Comparison of ENCODE assay signal across 9 mouse cellular contexts in genomic region chr11:96790681-96791080, GRCm38 (mm10). TPM values are rescaled to one million over a fixed set of nuclear protein-coding genes. Genes with fewer than 3 reads are reported as not detected.
DNase-seq lines count a peak whose midpoint lies in the region; ATAC-seq and TF ChIP-seq lines count a peak whose summit lies in the region.
"Had no signal": no experiment of that assay in that cellular context is flagged by ENCODE, and none has a peak within 500 bp of the region (broad histone marks: within the 10 kb centered on the region; RNA-seq: fewer than 3 reads in every experiment).

No protein-coding gene starts in this region.

- TF ChIP-seq CTCF in lung, adult 2 months (IDR thresholded peaks at IDR 0.05; ENCODE audit: insufficient read depth, low read length), result no peak

- peaks cover 1% of the 10 kb centered on the region; the same call in 1 of the 2 replicates for H3K36me3 ChIP-seq in lung, embryonic 16.5 days (ENCODE audit: control insufficient read depth, insufficient read depth, low read length)
- H3K36me3 ChIP-seq in embryonic facial prominence, embryonic 15.5 days, result peaks cover 4% of the 10 kb centered on the region
- peaks cover 2% of the 10 kb centered on the region; the same call in 1 of the 2 replicates for H3K36me3 ChIP-seq in limb, embryonic 11.5 days (ENCODE audit: control insufficient read depth, insufficient read depth, low read length)
- H3K36me3 ChIP-seq in neural tube, embryonic 14.5 days (ENCODE audit: control insufficient read depth, insufficient read depth, low read length), result 0 out of 2 replicates have a peak, but pooled peaks cover 7% of the 10 kb centered on the region

- 6% methylated on average over 1 of the region's 1 CpGs for WGBS in lung, embryonic 16.5 days
- 14% methylated on average over 1 of the region's 1 CpGs for WGBS in lung, adult 2 months
- 4% methylated on average over 1 of the region's 1 CpGs for WGBS in embryonic facial prominence, embryonic 15.5 days
- 23% methylated on average over 1 of the region's 1 CpGs for WGBS in limb, embryonic 11.5 days
- 16% methylated on average over 1 of the region's 1 CpGs for WGBS in neural tube, embryonic 14.5 days

- no peak for TF ChIP-seq POLR2A in lung, adult 2 months (IDR thresholded peaks at IDR 0.05; ENCODE audit: borderline replicate concordance, extremely low read depth, low read depth, low read length)

- no peak overlapping the region for H3K27ac ChIP-seq in lung, embryonic 16.5 days (ENCODE audit: low read length)
- H3K27ac ChIP-seq in embryonic facial prominence, embryonic 15.5 days (replicated peaks), result no peak overlapping the region
- no peak overlapping the region for H3K27ac ChIP-seq in limb, embryonic 11.5 days (replicated peaks; ENCODE audit: low read depth, low read length)
- H3K27ac ChIP-seq in neural tube, embryonic 14.5 days (ENCODE audit: low read depth, low read length), result no peak overlapping the region

- no peak for DNase-seq in lung, adult 2 months
- DNase-seq in limb, embryonic 11.5 days (ENCODE audit: low spot score), result no peak
- no peak for DNase-seq in ovary, postnatal 10 days (ENCODE audit: low spot score)
- no peak for DNase-seq in spleen, adult 12 weeks (ENCODE audit: low spot score)
- no peak for DNase-seq in gastrocnemius, postnatal 25 days
- DNase-seq: layer of hippocampus, postnatal 36 days had no signal

- H3K4me1 ChIP-seq in lung, embryonic 16.5 days (replicated peaks; ENCODE audit: control insufficient read depth, insufficient read depth, low read length), result peaks cover 14% of the 10 kb centered on the region
- H3K4me1 ChIP-seq in lung, adult 2 months (ENCODE audit: control insufficient read depth, insufficient read depth, low read length), result peaks cover 9% of the 10 kb centered on the region
- H3K4me1 ChIP-seq in embryonic facial prominence, embryonic 15.5 days, result peaks cover 24% of the 10 kb centered on the region
- H3K4me1 ChIP-seq in limb, embryonic 11.5 days (ENCODE audit: control insufficient read depth, insufficient read depth, low read length), result peaks cover 6% of the 10 kb centered on the region
- H3K4me1 ChIP-seq in neural tube, embryonic 14.5 days (ENCODE audit: control insufficient read depth, insufficient read depth, low read length), result peaks cover 21% of the 10 kb centered on the region

- peak overlapping the region; percentile 88 for H3K4me2 ChIP-seq in lung, embryonic 16.5 days (ENCODE audit: low read depth, low read length)
- peak overlapping the region; percentile 74 for H3K4me2 ChIP-seq in embryonic facial prominence, embryonic 15.5 days (replicated peaks)
- H3K4me2 ChIP-seq in limb, embryonic 11.5 days (ENCODE audit: low read depth, severe bottlenecking), result peak overlapping the region; percentile 94
- peak overlapping the region; percentile 96 for H3K4me2 ChIP-seq in neural tube, embryonic 14.5 days (ENCODE audit: low read depth, low read length)

- H3K9me3 ChIP-seq in lung, embryonic 16.5 days (ENCODE audit: control insufficient read depth, low read length), result no peaks in the 10 kb centered on the region
- H3K9me3 ChIP-seq in embryonic facial prominence, embryonic 15.5 days (replicated peaks), result no peaks in the 10 kb centered on the region
- no peaks in the 10 kb centered on the region for H3K9me3 ChIP-seq in limb, embryonic 11.5 days (ENCODE audit: control insufficient read depth, low read length)
- H3K9me3 ChIP-seq in neural tube, embryonic 14.5 days (ENCODE audit: control insufficient read depth, low read length), result no peaks in the 10 kb centered on the region

- H3K27me3 ChIP-seq in lung, embryonic 16.5 days (ENCODE audit: control insufficient read depth, insufficient read depth, low read depth, low read length), result no peaks in the 10 kb centered on the region
- no peaks in the 10 kb centered on the region for H3K27me3 ChIP-seq in embryonic facial prominence, embryonic 15.5 days
- no peaks in the 10 kb centered on the region for H3K27me3 ChIP-seq in limb, embryonic 11.5 days (ENCODE audit: control insufficient read depth, insufficient read depth, low read length)
- H3K27me3 ChIP-seq in neural tube, embryonic 14.5 days (ENCODE audit: control insufficient read depth, insufficient read depth, low read length), result no peaks in the 10 kb centered on the region

- ATAC-seq in lung, embryonic 16.5 days (ENCODE audit: low read depth), result no peak
- ATAC-seq in embryonic facial prominence, embryonic 15.5 days (ENCODE audit: insufficient number of reproducible peaks, low FRiP score, low TSS enrichment, low read depth), result no peak
- ATAC-seq in limb, embryonic 11.5 days (ENCODE audit: insufficient number of reproducible peaks, low FRiP score, low TSS enrichment, low read depth), result no peak
- ATAC-seq in neural tube, embryonic 14.5 days (ENCODE audit: low read depth), result no peak

- peak overlapping the region; percentile 38 for H3K9ac ChIP-seq in lung, embryonic 16.5 days (ENCODE audit: low read length)
- H3K9ac ChIP-seq in embryonic facial prominence, embryonic 15.5 days, result no peak overlapping the region
- no peak overlapping the region for H3K9ac ChIP-seq in limb, embryonic 11.5 days (ENCODE audit: low read length)
- no peak overlapping the region for H3K9ac ChIP-seq in neural tube, embryonic 14.5 days (replicated peaks; ENCODE audit: low read depth, low read length)

- H3K4me3 ChIP-seq in lung, embryonic 16.5 days (ENCODE audit: low read length), result peak overlapping the region; percentile 90
- H3K4me3 ChIP-seq in lung, adult 2 months (replicated peaks; ENCODE audit: extremely low read depth, low read depth, low read length), result no peak overlapping the region
- H3K4me3 ChIP-seq in embryonic facial prominence, embryonic 15.5 days (replicated peaks), result peak overlapping the region; percentile 97; the same call in 1 of the 2 replicates
- H3K4me3 ChIP-seq in limb, embryonic 11.5 days (ENCODE audit: low read depth, low read length), result peak overlapping the region; percentile 91
- H3K4me3 ChIP-seq in neural tube, embryonic 14.5 days (ENCODE audit: low read depth, low read length), result peak overlapping the region; percentile 93; the same call in 1 of the 2 replicates

RNA-seq across cellular contexts. Expression of gene Cbx1, which starts 1.8 kb away (rescaled TPM):
- polyA plus RNA-seq in lung, embryonic 16.5 days (2015; fragmentation: Nextera tagmentation; extraction: Ambion mirVana), result 100 and 102 TPM in 2 replicates
- polyA plus RNA-seq in lung, adult 2 months (2012; rRNA removed), result 15.3 and 19.0 TPM in 2 replicates
- polyA plus RNA-seq in embryonic facial prominence, embryonic 15.5 days (2015; fragmentation: Nextera tagmentation; extraction: Ambion mirVana), result 93.4 and 102 TPM in 2 replicates
- 172 and 179 TPM in 2 replicates for polyA plus RNA-seq in limb, embryonic 11.5 days (2014; fragmentation: Nextera tagmentation; extraction: Ambion mirVana)
- polyA plus RNA-seq in neural tube, embryonic 14.5 days (2014; fragmentation: Nextera tagmentation; extraction: Ambion mirVana), result 62.5 and 66.5 TPM in 2 replicates
- 10 to 100 TPM; 32.8 to 34.6 TPM for total RNA-seq in gastrocnemius, postnatal 25 days (2021)

RNA-seq across cellular contexts. Expression of gene Snx11, which starts 13.3 kb away (rescaled TPM):
- 15.4 and 16.6 TPM in 2 replicates for polyA plus RNA-seq in lung, embryonic 16.5 days (2015; fragmentation: Nextera tagmentation; extraction: Ambion mirVana)
- 23.5 and 26.8 TPM in 2 replicates for polyA plus RNA-seq in lung, adult 2 months (2012; rRNA removed)
- 22.4 and 23.8 TPM in 2 replicates for polyA plus RNA-seq in embryonic facial prominence, embryonic 15.5 days (2015; fragmentation: Nextera tagmentation; extraction: Ambion mirVana)
- polyA plus RNA-seq in limb, embryonic 11.5 days (2014; fragmentation: Nextera tagmentation; extraction: Ambion mirVana), result 10.3 and 11.3 TPM in 2 replicates
- 43.9 and 51.2 TPM in 2 replicates for polyA plus RNA-seq in neural tube, embryonic 14.5 days (2014; fragmentation: Nextera tagmentation; extraction: Ambion mirVana)
- 10 to 100 TPM in 1 of 2 experiments, 1 to 10 TPM in 1; 8.1 to 11.3 TPM for total RNA-seq in gastrocnemius, postnatal 25 days (2021)

RNA-seq across cellular contexts. Expression of gene Nfe2l1, which starts 39.1 kb away (rescaled TPM):
- polyA plus RNA-seq in lung, embryonic 16.5 days (2015; fragmentation: Nextera tagmentation; extraction: Ambion mirVana), result 68.2 and 68.8 TPM in 2 replicates
- 225 and 264 TPM in 2 replicates for polyA plus RNA-seq in lung, adult 2 months (2012; rRNA removed)
- 71.7 and 76.0 TPM in 2 replicates for polyA plus RNA-seq in embryonic facial prominence, embryonic 15.5 days (2015; fragmentation: Nextera tagmentation; extraction: Ambion mirVana)
- 30.1 and 33.7 TPM in 2 replicates for polyA plus RNA-seq in limb, embryonic 11.5 days (2014; fragmentation: Nextera tagmentation; extraction: Ambion mirVana)
- 39.7 and 51.7 TPM in 2 replicates for polyA plus RNA-seq in neural tube, embryonic 14.5 days (2014; fragmentation: Nextera tagmentation; extraction: Ambion mirVana)
- 100 to 1,000 TPM; 348 to 389 TPM for total RNA-seq in gastrocnemius, postnatal 25 days (2021)

RNA-seq across cellular contexts. Expression of gene Copz2, which starts 59.0 kb away (rescaled TPM):
- polyA plus RNA-seq in lung, embryonic 16.5 days (2015; fragmentation: Nextera tagmentation; extraction: Ambion mirVana), result 131 and 135 TPM in 2 replicates
- polyA plus RNA-seq in lung, adult 2 months (2012; rRNA removed), result 39.7 and 44.8 TPM in 2 replicates
- polyA plus RNA-seq in embryonic facial prominence, embryonic 15.5 days (2015; fragmentation: Nextera tagmentation; extraction: Ambion mirVana), result 191 and 194 TPM in 2 replicates
- 53.8 and 56.8 TPM in 2 replicates for polyA plus RNA-seq in limb, embryonic 11.5 days (2014; fragmentation: Nextera tagmentation; extraction: Ambion mirVana)
- polyA plus RNA-seq in neural tube, embryonic 14.5 days (2014; fragmentation: Nextera tagmentation; extraction: Ambion mirVana), result 10.9 and 33.9 TPM in 2 replicates
- 10 to 100 TPM; 28.2 to 31.1 TPM for total RNA-seq in gastrocnemius, postnatal 25 days (2021)
